In genomic region chr8:111599707-111600444, GRCm38 (mm10) we compare ENCODE assay signal across 25 mouse cellular contexts. TPM values are rescaled to one million over a fixed set of nuclear protein-coding genes. Genes with fewer than 3 reads are reported as not detected.
DNase-seq lines count a peak whose midpoint lies in the region; ATAC-seq and TF ChIP-seq lines count a peak whose summit lies in the region.
"Had no signal": no experiment of that assay in that cellular context is flagged by ENCODE, and none has a peak within 500 bp of the region (broad histone marks: within the 10 kb centered on the region; RNA-seq: fewer than 3 reads in every experiment).

No protein-coding gene starts in this region.

- H3K27me3 ChIP-seq in kidney, embryonic 15.5 days: no peaks in the 10 kb centered on the region
- no peaks in the 10 kb centered on the region for H3K27me3 ChIP-seq in myocyte (ENCODE audit: control insufficient read depth, insufficient read depth, insufficient read length)
- H3K27me3 ChIP-seq: embryonic facial prominence, embryonic 12.5 days; hindbrain, embryonic 15.5 days; intestine, embryonic 15.5 days; midbrain, embryonic 13.5 days; stomach, embryonic 15.5 days had no signal

- 0 out of 2 replicates have a peak, but pooled peaks cover 4% of the 10 kb centered on the region for H3K36me3 ChIP-seq in kidney, embryonic 15.5 days
- H3K36me3 ChIP-seq in myocyte (ENCODE audit: control insufficient read depth, insufficient read depth): no peaks in the 10 kb centered on the region
- H3K36me3 ChIP-seq: hindbrain, embryonic 15.5 days; intestine, embryonic 15.5 days; midbrain, embryonic 13.5 days; stomach, embryonic 15.5 days had no signal

- H3K79me2 ChIP-seq in myocyte (ENCODE audit: control insufficient read depth, insufficient read depth): peaks cover 90% of the 10 kb centered on the region

- ATAC-seq in kidney, embryonic 15.5 days (replicated peaks; ENCODE audit: low FRiP score): no peak
- ATAC-seq: forebrain, embryonic 14.5 days; intestine, embryonic 15.5 days; midbrain, embryonic 13.5 days had no signal

- no peak for TF ChIP-seq POLR2A in myocyte (IDR thresholded peaks at IDR 0.05; ENCODE audit: insufficient read length, low read depth)

- H3K27ac ChIP-seq in kidney, embryonic 15.5 days: 0 out of 2 replicates have a peak overlapping the region, but pooled peaks have one; percentile 11
- H3K27ac ChIP-seq: embryonic facial prominence, embryonic 12.5 days; hindbrain, embryonic 15.5 days; intestine, embryonic 15.5 days; layer of hippocampus, adult 2 months; midbrain, embryonic 13.5 days; stomach, embryonic 15.5 days had no signal

- peaks cover 47% of the 10 kb centered on the region for H3K4me1 ChIP-seq in kidney, embryonic 15.5 days

- H3K9me3 ChIP-seq in kidney, embryonic 15.5 days (replicated peaks): no peaks in the 10 kb centered on the region
- H3K9me3 ChIP-seq: embryonic facial prominence, embryonic 12.5 days; hindbrain, embryonic 15.5 days; intestine, embryonic 15.5 days; midbrain, embryonic 13.5 days; stomach, embryonic 15.5 days had no signal

- no peak overlapping the region for H3K4me3 ChIP-seq in kidney, embryonic 15.5 days (replicated peaks)
- no peak overlapping the region for H3K4me3 ChIP-seq in myocyte
- H3K4me3 ChIP-seq: embryonic facial prominence, embryonic 12.5 days; hindbrain, embryonic 15.5 days; intestine, embryonic 15.5 days; layer of hippocampus, adult 2 months; midbrain, embryonic 13.5 days; stomach, embryonic 15.5 days had no signal

- no peak overlapping the region for H3K9ac ChIP-seq in kidney, embryonic 15.5 days
- H3K9ac ChIP-seq: embryonic facial prominence, embryonic 12.5 days; hindbrain, embryonic 15.5 days; intestine, embryonic 15.5 days; midbrain, embryonic 13.5 days; stomach, embryonic 15.5 days had no signal

- no peak overlapping the region for H3ac ChIP-seq in myocyte (ENCODE audit: control insufficient read depth, insufficient read length)

- 59% methylated on average over 9 of the region's 9 CpGs for WGBS in kidney, embryonic 15.5 days

- DNase-seq in cerebellum, adult 11-12 months: peak; percentile 31
- DNase-seq in cerebellum, postnatal 14 days: no peak
- DNase-seq in kidney, postnatal 10 days: no peak
- peak; percentile 48 for DNase-seq in MN1 (ENCODE audit: low spot score)
- no peak for DNase-seq in Muller cell, postnatal 12 days (ENCODE audit: inconsistent ontology term)
- DNase-seq: adrenal gland, postnatal 25 days; B cell, adult 2 months; gastrocnemius, postnatal 36 days; kidney, postnatal 14 days; layer of hippocampus, postnatal 36 days; left cerebral cortex, postnatal 4 days; liver; lung, postnatal 14 days; right cerebral cortex, postnatal 25 days; thymus, adult 18-20 months had no signal

- H3K4me2 ChIP-seq in kidney, embryonic 15.5 days: no peak overlapping the region
- H3K4me2 ChIP-seq in myocyte (ENCODE audit: low read depth): peak overlapping the region; percentile 8
- H3K4me2 ChIP-seq: embryonic facial prominence, embryonic 12.5 days; heart, embryonic 11.5 days; hindbrain, embryonic 15.5 days; intestine, embryonic 15.5 days; midbrain, embryonic 13.5 days; stomach, embryonic 15.5 days had no signal

TF ChIP-seq in myocyte, 11 proteins besides CTCF, POLR2A, EP300 and RAD21:
- TF ChIP-seq SRF (IDR thresholded peaks at IDR 0.05; ENCODE audit: control insufficient read depth, insufficient read length, low read depth): no peak
- no peak for TF ChIP-seq CEBPB (IDR thresholded peaks at IDR 0.05; ENCODE audit: insufficient read depth, poor library complexity, severe bottlenecking)
- TF ChIP-seq TCF12 (IDR thresholded peaks at IDR 0.05; ENCODE audit: insufficient read depth, poor library complexity, severe bottlenecking): no peak
TF ChIP-seq in myocyte: peak in this region for 0.

RNA-seq across cellular contexts. Expression of gene Ldhd, which starts 30.3 kb away (rescaled TPM):
- polyA plus RNA-seq in kidney, embryonic 15.5 days (2015; fragmentation: Nextera tagmentation; extraction: Ambion mirVana): 1.2 and 1.3 TPM in 2 replicates
- 0.16 TPM for polyA plus RNA-seq in myocyte (2012; fragmentation: generic; extraction: Trizol)

RNA-seq across cellular contexts. Expression of gene Zfp1, which starts 43.3 kb away (rescaled TPM):
- 20.4 and 21.2 TPM in 2 replicates for polyA plus RNA-seq in kidney, embryonic 15.5 days (2015; fragmentation: Nextera tagmentation; extraction: Ambion mirVana)
- polyA plus RNA-seq in myocyte (2012; fragmentation: generic; extraction: Trizol): 5.3 TPM

Comparison
In these comparisons a context has a peak if more than half of its experiments do, and no peak if none do; other contexts are left out.
1. DNase-seq: peak in cerebellum, adult 11-12 months (single experiment) and MN1 (single experiment); none in cerebellum, postnatal 14 days (0 of 2), kidney, postnatal 10 days (single experiment) and Muller cell, postnatal 12 days (single experiment).